Mouse (Mus musculus) limb, embryonic 11.5 days (tissue): Measurements from ENCODE around the gene Napb. TPM values are rescaled to one million over a fixed set of nuclear protein-coding genes. Genes with fewer than 3 reads are reported as not detected.
"Not testable (repeated sequence)": the region's sequence is repeated elsewhere in the genome, so short reads cannot be mapped to it uniquely, and the experiment has no call there.

Source experiments
- ATAC-seq: fragments of 200-750 bp; cut with Nextera tagmentation; 2 replicates; pipeline ENCODE4 v1.8.0; 2017; ENCODE audit warnings: low read depth; ENCODE audit not compliant: insufficient number of reproducible peaks, low FRiP score, low TSS enrichment
- DNase-seq: peaks from one replicate; pipeline ENCODE4 v3.0.0-alpha.2; 2015; ENCODE audit warnings: low spot score
- H3K27ac ChIP-seq: fragments of 300-500 bp; sonication (generic); replicated peaks from 2 replicates; pipeline ENCODE4 v1.5.1; 2014; ENCODE audit warnings: low read depth, mild to moderate bottlenecking, low read length
- H3K27me3 ChIP-seq: fragments of 300-500 bp; sonication (generic); 2 replicates; pipeline ENCODE4 v1.6.1; 2014; ENCODE audit warnings: mild to moderate bottlenecking, low read length, mixed read lengths; ENCODE audit not compliant: control insufficient read depth, insufficient read depth
- H3K36me3 ChIP-seq: fragments of 300-500 bp; sonication (generic); 2 replicates; pipeline ENCODE4 v1.6.1; 2014; ENCODE audit warnings: mild to moderate bottlenecking, low read length, moderate library complexity, mixed read lengths; ENCODE audit not compliant: control insufficient read depth, insufficient read depth
- H3K4me1 ChIP-seq: fragments of 300-500 bp; sonication (generic); 2 replicates; pipeline ENCODE4 v1.6.1; 2014; ENCODE audit warnings: low read length, mixed read lengths; ENCODE audit not compliant: control insufficient read depth, insufficient read depth
- H3K4me2 ChIP-seq: fragments of 300-500 bp; sonication (generic); 2 replicates; pipeline ENCODE4 v1.6.1; 2014; ENCODE audit warnings: low read depth, mild to moderate bottlenecking, moderate library complexity; ENCODE audit not compliant: severe bottlenecking
- H3K4me3 ChIP-seq: fragments of 300-500 bp; sonication (generic); 2 replicates; pipeline ENCODE4 v1.5.1; 2014; ENCODE audit warnings: low read depth, low read length
- H3K9ac ChIP-seq: fragments of 300-500 bp; sonication (generic); 2 replicates; pipeline ENCODE4 v1.6.1; 2014; ENCODE audit warnings: mild to moderate bottlenecking, low read length
- H3K9me3 ChIP-seq: fragments of 300-500 bp; sonication (generic); 2 replicates; pipeline ENCODE4 v1.6.1; 2016; ENCODE audit warnings: low read length; ENCODE audit not compliant: control insufficient read depth
- WGBS: fragments of 180-500 bp; shearing (Covaris S2); extraction: QIAGEN DNeasy Blood & Tissue Kit; methylation state at CpG from one replicate; pipeline ENCODE4 v1.1.7; 2014; 5-methylcytosine and 5-hydroxymethylcytosine counted together
- polyA plus RNA-seq: library from polyadenylated mRNA; unstranded; fragments of >200 nt; fragmentation: Nextera tagmentation; extraction: Ambion mirVana; gene quantifications from 2 replicates; pipeline ENCODE4 v1.2.1, GENCODE M21; 2014

Napb gene
- polyA plus RNA-seq: 3.1 and 3.2 TPM in 2 replicates

GRCm38 (mm10) chr2:148732327-148733000 is at the start of gene Napb:
TSS of gene Napb (minus strand) at chr2:148732467.
- peak within 1 kb of the TSS; percentile 72 for H3K9ac ChIP-seq
- no peaks in the 10 kb centered on the region for H3K27me3 ChIP-seq
- H3K4me3 ChIP-seq: peak within 1 kb of the TSS; percentile 70
- no peaks in the 10 kb centered on the region for H3K4me1 ChIP-seq
- DNase-seq (peak; percentile 94), ATAC-seq (peak; percentile 99)
- WGBS: 4% methylated on average over 18 of the region's 18 CpGs
- peak within 1 kb of the TSS; percentile 87 for H3K4me2 ChIP-seq
- H3K9me3 ChIP-seq: no peaks in the 10 kb centered on the region; the same call in 1 of the 2 replicates
- no peaks in the 10 kb centered on the region for H3K36me3 ChIP-seq
- H3K27ac ChIP-seq: no peak within 1 kb of the TSS

- no peak within 1 kb of the TSS for H3K27ac ChIP-seq
- DNase-seq (no peak), ATAC-seq (no peak; the same call in 1 of the 2 replicates)
- no peak within 1 kb of the TSS for H3K9ac ChIP-seq
- no peaks in the 10 kb centered on the region for H3K36me3 ChIP-seq
- WGBS: 22% methylated on average over 1 of the region's 1 CpGs
- no peaks in the 10 kb centered on the region for H3K27me3 ChIP-seq
- H3K4me1 ChIP-seq: no peaks in the 10 kb centered on the region
- no peak within 1 kb of the TSS for H3K4me2 ChIP-seq
- no peaks in the 10 kb centered on the region for H3K9me3 ChIP-seq
- no peak within 1 kb of the TSS for H3K4me3 ChIP-seq
Measured at GRCm38 (mm10) chr2:148781709-148782108, 49.4 kb upstream of the Napb start, which contains the start of gene 8030411F24Rik. TSS of gene 8030411F24Rik (plus strand) at chr2:148782009.

GRCm38 (mm10) chr2:148771397-148771796 is 39.1 kb upstream of the Napb start, which contains the start of gene Cst11:
TSS of gene Cst11 (minus strand) at chr2:148771497.
- 88% methylated on average over 4 of the region's 4 CpGs for WGBS
- H3K9me3 ChIP-seq, H3K27ac ChIP-seq, H3K9ac ChIP-seq, DNase-seq, H3K4me1 ChIP-seq, ATAC-seq, H3K4me2 ChIP-seq, H3K27me3 ChIP-seq, H3K4me3 ChIP-seq, H3K36me3 ChIP-seq: not testable (repeated sequence)

- Histone ChIP-seq H3K9ac (no peak overlapping the region), H3K4me2 (no peak overlapping the region), H3K27ac (no peak overlapping the region), H3K36me3 (no peaks in the 10 kb centered on the region), H3K9me3 (no peaks in the 10 kb centered on the region), H3K4me1 (no peaks in the 10 kb centered on the region), H3K27me3 (no peaks in the 10 kb centered on the region), H3K4me3 (no peak overlapping the region)
- no peak for DNase-seq
- ATAC-seq: no peak
- 88% methylated on average over 1 of the region's 1 CpGs for WGBS
Measured at GRCm38 (mm10) chr2:148763648-148764388, 31.6 kb upstream of the Napb start.

- Histone ChIP-seq H3K4me3 (no peak overlapping the region), H3K4me2 (no peak overlapping the region), H3K27me3 (no peaks in the 10 kb centered on the region), H3K36me3 (no peaks in the 10 kb centered on the region), H3K27ac (no peak overlapping the region), H3K9me3 (no peaks in the 10 kb centered on the region), H3K4me1 (no peaks in the 10 kb centered on the region), H3K9ac (no peak overlapping the region)
- DNase-seq (no peak), ATAC-seq (no peak)
- 76% methylated on average over 1 of the region's 1 CpGs for WGBS
Measured at GRCm38 (mm10) chr2:148754310-148754846, 22.1 kb upstream of the Napb start.

- DNase-seq (peak; percentile 75), ATAC-seq (peak; percentile 66; the same call in 1 of the 2 replicates)
- Histone ChIP-seq H3K27me3 (no peaks in the 10 kb centered on the region), H3K27ac (no peak overlapping the region), H3K4me3 (no peak overlapping the region), H3K36me3 (no peaks in the 10 kb centered on the region), H3K4me2 (no peak overlapping the region), H3K9ac (no peak overlapping the region), H3K4me1 (no peaks in the 10 kb centered on the region), H3K9me3 (no peaks in the 10 kb centered on the region)
- 19% methylated on average over 15 of the region's 15 CpGs for WGBS
Measured at GRCm38 (mm10) chr2:148751893-148752813, 19.9 kb upstream of the Napb start.

GRCm38 (mm10) chr2:148750058-148750457 is 17.8 kb upstream of the Napb start, which contains the start of gene Cstl1:
TSS of gene Cstl1 (plus strand) at chr2:148750358.
- Histone ChIP-seq H3K36me3 (no peaks in the 10 kb centered on the region), H3K9me3 (no peaks in the 10 kb centered on the region), H3K9ac (no peak within 1 kb of the TSS), H3K27ac (no peak within 1 kb of the TSS), H3K4me1 (no peaks in the 10 kb centered on the region), H3K4me3 (no peak within 1 kb of the TSS), H3K4me2 (no peak within 1 kb of the TSS), H3K27me3 (no peaks in the 10 kb centered on the region)
- ATAC-seq (no peak), DNase-seq (no peak)
- WGBS: 91% methylated on average over 1 of the region's 1 CpGs
